Mouse (Mus musculus): Measurements from ENCODE around the gene Slc7a14.

DNA sequence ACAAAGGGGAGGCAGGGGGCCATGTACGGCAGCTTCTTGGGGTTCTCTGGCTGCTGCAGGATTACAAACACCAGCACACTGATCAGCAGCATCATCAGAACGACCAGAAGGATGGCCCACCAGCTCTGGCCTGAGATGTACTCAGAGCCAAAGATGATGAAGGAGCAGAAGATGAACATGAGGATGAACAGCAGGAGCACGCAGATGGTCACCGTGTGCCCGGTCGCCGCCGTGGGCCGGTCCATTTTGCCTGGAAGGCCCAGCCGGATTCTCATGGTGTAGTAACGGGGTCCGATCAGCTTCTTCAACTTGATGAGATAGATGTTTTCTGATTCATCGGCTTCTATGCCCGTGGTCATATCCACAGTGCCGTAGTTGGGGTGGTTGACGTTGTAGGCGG is 86.6 kb downstream of the Slc7a14 start:
- TF ChIP-seq CTCF (IDR thresholded peaks at IDR 0.05; ENCODE audit: control insufficient read depth, insufficient read depth, insufficient read length) = no peak
- no peak for TF ChIP-seq USF1 (IDR thresholded peaks at IDR 0.05; ENCODE audit: low read depth)
